Mouse (Mus musculus): ENCODE results near the gene Olfr1410. TPM values are rescaled to one million over a fixed set of nuclear protein-coding genes. Genes with fewer than 3 reads are reported as not detected.

Olfr1410 gene
- not detected in 2 replicates for polyA plus RNA-seq (2016; fragmentation: Nextera tagmentation; extraction: Ambion mirVana)

- DNase-seq (ENCODE audit: low spot score) = no peak
- H3K4me1 ChIP-seq = no peaks in the 10 kb centered on the region
- H3K27ac ChIP-seq (replicated peaks) = no peak within 1 kb of the TSS
- peaks cover 3% of the 10 kb centered on the region; the same call in 1 of the 2 replicates for H3K9me3 ChIP-seq (replicated peaks)
- WGBS = 96% methylated on average over 1 of the region's 1 CpGs
- H3K36me3 ChIP-seq = no peaks in the 10 kb centered on the region
- no peaks in the 10 kb centered on the region for H3K27me3 ChIP-seq (ENCODE audit: low read depth, poor library complexity, severe bottlenecking)
- no peak within 1 kb of the TSS for H3K4me3 ChIP-seq
Measured at GRCm38 (mm10) chr1:92605482-92605881, at the start of gene Olfr1410. Olfr1410 (plus strand) TSS chr1:92605782.

DNA sequence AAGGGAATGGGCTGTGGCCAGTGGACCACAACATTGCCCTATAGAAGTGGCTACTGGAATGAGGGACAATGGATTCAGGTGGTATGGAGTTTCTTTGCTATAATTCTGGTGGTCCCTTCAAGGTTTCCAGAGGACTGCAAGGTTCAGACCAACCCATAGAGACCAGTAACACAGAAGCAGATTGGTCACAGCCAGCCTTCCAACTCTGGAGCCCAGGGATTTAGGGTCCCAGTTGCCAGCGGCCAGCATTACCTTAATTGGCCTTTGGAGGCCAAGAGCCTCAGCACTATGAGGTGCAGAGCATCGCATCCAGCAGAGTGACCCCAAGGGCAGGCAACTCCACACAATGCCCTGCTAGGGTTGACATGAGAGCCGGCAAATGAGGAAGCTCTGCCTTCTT lies 34.6 kb upstream of the Olfr1410 start, which contains the start of gene Olfr1413:
Gene Olfr1413 (plus strand): TSS at position 301 of the 400 bp plus-strand sequence.
- 89% methylated on average over 3 of the region's 3 CpGs for WGBS
- H3K27ac ChIP-seq (replicated peaks) = no peak within 1 kb of the TSS
- DNase-seq (ENCODE audit: low spot score) = no peak
- H3K4me1 ChIP-seq = no peaks in the 10 kb centered on the region
- H3K36me3 ChIP-seq = no peaks in the 10 kb centered on the region
- no peaks in the 10 kb centered on the region for H3K9me3 ChIP-seq (replicated peaks)
- H3K27me3 ChIP-seq (ENCODE audit: low read depth, poor library complexity, severe bottlenecking) = no peaks in the 10 kb centered on the region
- H3K4me3 ChIP-seq = no peak within 1 kb of the TSS

DNA sequence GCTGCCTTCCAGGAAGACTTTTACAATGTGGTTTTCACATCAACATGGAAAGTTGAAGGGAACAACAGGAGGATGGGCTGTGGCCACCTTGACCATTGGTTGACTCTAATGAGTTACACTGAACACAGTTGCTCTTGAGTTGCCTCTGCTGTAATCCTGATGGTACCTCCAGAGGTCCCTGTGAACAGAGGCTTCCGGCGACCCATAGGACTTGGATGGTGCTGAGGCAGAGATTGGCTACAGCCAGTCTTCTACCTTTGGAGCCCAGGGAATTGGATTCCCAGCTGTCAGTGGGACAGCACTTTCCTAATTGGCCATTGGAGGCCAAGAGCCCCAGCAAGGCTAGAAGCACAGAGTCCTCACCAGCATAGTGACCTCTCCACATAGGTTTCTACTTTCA lies 20.1 kb upstream of the Olfr1410 start, which contains the start of gene Olfr1412:
Gene Olfr1412 (plus strand): TSS at position 301 of the 400 bp plus-strand sequence.
- H3K9me3 ChIP-seq (replicated peaks) = no peaks in the 10 kb centered on the region
- no peak within 1 kb of the TSS for H3K4me3 ChIP-seq
- no peak for DNase-seq (ENCODE audit: low spot score)
- WGBS = 92% methylated on average over 2 of the region's 2 CpGs
- no peaks in the 10 kb centered on the region for H3K36me3 ChIP-seq
- no peaks in the 10 kb centered on the region for H3K27me3 ChIP-seq (ENCODE audit: low read depth, poor library complexity, severe bottlenecking)
- no peak within 1 kb of the TSS for H3K27ac ChIP-seq (replicated peaks)
- H3K4me1 ChIP-seq = no peaks in the 10 kb centered on the region

GRCm38 (mm10) chr1:92594111-92594510 lies 11.5 kb upstream of the Olfr1410 start, which contains the start of gene Olfr1411:
Olfr1411 (plus strand) TSS chr1:92594411.
- Histone ChIP-seq H3K27ac (replicated peaks) (no peak within 1 kb of the TSS), H3K9me3 (replicated peaks) (no peaks in the 10 kb centered on the region), H3K27me3 (ENCODE audit: low read depth, poor library complexity, severe bottlenecking) (no peaks in the 10 kb centered on the region), H3K4me3 (no peak within 1 kb of the TSS), H3K4me1 (no peaks in the 10 kb centered on the region), H3K36me3 (no peaks in the 10 kb centered on the region)
- DNase-seq (ENCODE audit: low spot score) = no peak

- WGBS = 94% methylated on average over 3 of the region's 3 CpGs
- Histone ChIP-seq H3K4me3 (no peak overlapping the region), H3K9me3 (replicated peaks) (no peaks in the 10 kb centered on the region), H3K27ac (replicated peaks) (no peak overlapping the region), H3K36me3 (no peaks in the 10 kb centered on the region), H3K27me3 (ENCODE audit: low read depth, poor library complexity, severe bottlenecking) (no peaks in the 10 kb centered on the region), H3K4me1 (no peaks in the 10 kb centered on the region)
- no peak for DNase-seq (ENCODE audit: low spot score)
Measured at GRCm38 (mm10) chr1:92596019-92596418, 9.6 kb upstream of the Olfr1410 start.

DNA sequence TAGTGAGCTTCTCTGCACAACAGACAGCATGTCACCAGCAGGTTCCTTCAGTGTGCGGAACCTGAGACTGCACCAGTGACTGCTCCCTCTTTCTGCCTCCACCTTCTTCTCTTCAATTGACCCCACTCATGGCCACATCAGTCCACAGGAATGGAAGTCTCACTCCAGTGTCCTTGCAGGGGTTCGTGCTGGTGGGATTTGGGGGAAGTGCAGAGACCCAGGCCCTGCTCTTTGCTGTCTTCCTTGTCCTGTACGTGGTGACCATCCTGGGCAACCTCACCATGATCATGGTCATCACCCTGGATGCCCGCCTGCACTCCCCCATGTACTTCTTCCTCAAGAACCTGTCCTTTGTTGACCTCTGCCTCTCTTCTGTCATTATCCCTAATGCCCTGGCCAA lies 2.1 kb downstream of the Olfr1410 start:
- no peak overlapping the region for H3K27ac ChIP-seq (replicated peaks)

DNA sequence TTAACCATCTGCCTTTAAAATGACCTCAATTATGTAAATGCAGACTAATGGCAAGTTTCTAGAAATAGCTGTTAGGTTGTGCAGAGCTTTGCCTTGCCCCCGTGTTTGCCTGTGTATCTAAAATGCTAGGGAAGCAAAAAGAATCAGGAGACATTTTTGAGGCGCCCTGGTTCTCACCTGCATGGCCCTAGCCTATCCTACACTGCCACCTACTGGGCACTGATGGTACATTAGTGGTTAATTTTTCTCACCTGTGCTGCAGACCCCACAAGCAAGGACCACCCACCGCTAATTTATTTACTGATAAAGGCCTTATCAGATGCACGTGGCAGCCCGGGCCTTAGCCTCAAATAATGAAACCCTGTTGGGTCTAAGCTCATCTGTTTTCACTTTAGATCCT lies 5.4 kb downstream of the Olfr1410 start:
- peaks cover 3% of the 10 kb centered on the region; the same call in 1 of the 2 replicates for H3K9me3 ChIP-seq (replicated peaks)
- peak; percentile 45 for DNase-seq (ENCODE audit: low spot score)
- H3K27me3 ChIP-seq (ENCODE audit: low read depth, poor library complexity, severe bottlenecking) = 0 out of 2 replicates have a peak, but pooled peaks cover 6% of the 10 kb centered on the region
- H3K36me3 ChIP-seq = no peaks in the 10 kb centered on the region
- H3K27ac ChIP-seq (replicated peaks) = no peak overlapping the region
- no peaks in the 10 kb centered on the region for H3K4me1 ChIP-seq
- H3K4me3 ChIP-seq = no peak overlapping the region
- 5% methylated on average over 5 of the region's 5 CpGs for WGBS

More for the DNA sequence above, 2.1 kb downstream of the Olfr1410 start:
- no peaks in the 10 kb centered on the region for H3K4me1 ChIP-seq
- peaks cover 3% of the 10 kb centered on the region; the same call in 1 of the 2 replicates for H3K9me3 ChIP-seq (replicated peaks)
- H3K4me3 ChIP-seq = no peak overlapping the region
- no peak for DNase-seq (ENCODE audit: low spot score)
- 78% methylated on average over 4 of the region's 4 CpGs for WGBS
- H3K27me3 ChIP-seq (ENCODE audit: low read depth, poor library complexity, severe bottlenecking) = 0 out of 2 replicates have a peak, but pooled peaks cover 6% of the 10 kb centered on the region
- H3K36me3 ChIP-seq = no peaks in the 10 kb centered on the region

GRCm38 (mm10) chr1:92613175-92613574 lies 7.6 kb downstream of the Olfr1410 start:
- Histone ChIP-seq H3K4me3 (no peak overlapping the region), H3K9me3 (replicated peaks) (peaks cover 3% of the 10 kb centered on the region; the same call in 1 of the 2 replicates), H3K27ac (replicated peaks) (no peak overlapping the region), H3K27me3 (ENCODE audit: low read depth, poor library complexity, severe bottlenecking) (0 out of 2 replicates have a peak, but pooled peaks cover 6% of the 10 kb centered on the region), H3K36me3 (no peaks in the 10 kb centered on the region), H3K4me1 (no peaks in the 10 kb centered on the region)
- 56% methylated on average over 4 of the region's 4 CpGs for WGBS
- DNase-seq (ENCODE audit: low spot score) = no peak

- Histone ChIP-seq H3K4me3 (no peak overlapping the region), H3K9me3 (replicated peaks) (peaks cover 3% of the 10 kb centered on the region; the same call in 1 of the 2 replicates), H3K27ac (replicated peaks) (no peak overlapping the region), H3K4me1 (no peaks in the 10 kb centered on the region), H3K36me3 (no peaks in the 10 kb centered on the region), H3K27me3 (ENCODE audit: low read depth, poor library complexity, severe bottlenecking) (0 out of 2 replicates have a peak, but pooled peaks cover 6% of the 10 kb centered on the region)
- 15% methylated on average over 1 of the region's 1 CpGs for WGBS
- DNase-seq (ENCODE audit: low spot score) = no peak
Measured at GRCm38 (mm10) chr1:92614516-92614915, 8.9 kb downstream of the Olfr1410 start.

DNA sequence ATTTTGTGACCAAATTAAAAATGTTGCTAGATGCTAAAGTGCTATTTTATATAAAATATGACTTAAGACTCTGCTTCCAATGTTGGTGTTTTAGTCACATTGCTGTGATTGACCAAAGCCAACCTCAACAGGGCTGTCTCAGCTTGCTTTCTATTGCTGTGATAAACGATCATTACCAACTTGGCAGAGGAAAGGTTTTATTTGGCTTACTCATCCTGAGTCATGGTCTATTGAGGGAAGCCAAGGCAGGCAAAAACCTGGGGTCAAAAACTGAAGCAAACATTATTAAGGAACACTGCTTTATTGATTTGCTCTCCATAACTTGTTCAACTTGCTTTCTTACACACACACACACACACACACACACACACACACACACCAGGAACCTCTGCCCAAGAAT lies 10.5 kb downstream of the Olfr1410 start:
- Histone ChIP-seq H3K27ac (replicated peaks) (no peak overlapping the region), H3K27me3 (ENCODE audit: low read depth, poor library complexity, severe bottlenecking) (0 out of 2 replicates have a peak, but pooled peaks cover 6% of the 10 kb centered on the region), H3K36me3 (no peaks in the 10 kb centered on the region), H3K4me1 (no peaks in the 10 kb centered on the region), H3K9me3 (replicated peaks) (no peaks in the 10 kb centered on the region), H3K4me3 (no peak overlapping the region)
- 81% methylated on average over 1 of the region's 1 CpGs for WGBS
- DNase-seq (ENCODE audit: low spot score) = no peak

GRCm38 (mm10) chr1:92617488-92617887 lies 11.9 kb downstream of the Olfr1410 start, which contains the start of gene Olfr12:
Olfr12 (plus strand) TSS chr1:92617788.
- Histone ChIP-seq H3K36me3 (no peaks in the 10 kb centered on the region), H3K27ac (replicated peaks) (no peak within 1 kb of the TSS), H3K4me3 (no peak within 1 kb of the TSS), H3K27me3 (ENCODE audit: low read depth, poor library complexity, severe bottlenecking) (no peaks in the 10 kb centered on the region), H3K4me1 (no peaks in the 10 kb centered on the region), H3K9me3 (replicated peaks) (no peaks in the 10 kb centered on the region)
- peak; percentile 8 for DNase-seq (ENCODE audit: low spot score)
- 71% methylated on average over 2 of the region's 2 CpGs for WGBS

DNA sequence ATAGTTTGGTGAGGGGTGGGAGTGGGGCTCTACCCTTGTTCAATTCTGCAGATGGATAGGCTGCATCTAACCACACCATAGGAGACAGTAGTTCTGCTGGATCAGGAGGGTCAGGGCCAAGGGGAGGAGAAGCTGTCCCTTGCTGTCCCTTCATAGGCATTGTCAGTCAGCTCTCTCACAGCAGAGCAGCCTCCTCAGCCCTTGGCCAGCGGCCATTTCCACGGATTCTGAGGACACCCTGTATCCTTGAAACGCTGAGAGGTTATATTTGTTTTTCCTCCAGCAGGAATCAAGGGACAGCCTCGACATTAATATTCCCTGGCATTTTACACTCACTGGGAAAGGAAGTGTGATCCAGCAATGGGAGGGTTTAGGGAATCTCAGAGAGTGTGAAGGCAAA lies 12.8 kb downstream of the Olfr1410 start:
- no peaks in the 10 kb centered on the region for H3K36me3 ChIP-seq
- no peaks in the 10 kb centered on the region for H3K9me3 ChIP-seq (replicated peaks)
- no peaks in the 10 kb centered on the region for H3K4me1 ChIP-seq
- DNase-seq (ENCODE audit: low spot score) = no peak
- H3K4me3 ChIP-seq = no peak overlapping the region
- 71% methylated on average over 4 of the region's 4 CpGs for WGBS
- H3K27me3 ChIP-seq (ENCODE audit: low read depth, poor library complexity, severe bottlenecking) = no peaks in the 10 kb centered on the region
- H3K27ac ChIP-seq (replicated peaks) = no peak overlapping the region

DNA sequence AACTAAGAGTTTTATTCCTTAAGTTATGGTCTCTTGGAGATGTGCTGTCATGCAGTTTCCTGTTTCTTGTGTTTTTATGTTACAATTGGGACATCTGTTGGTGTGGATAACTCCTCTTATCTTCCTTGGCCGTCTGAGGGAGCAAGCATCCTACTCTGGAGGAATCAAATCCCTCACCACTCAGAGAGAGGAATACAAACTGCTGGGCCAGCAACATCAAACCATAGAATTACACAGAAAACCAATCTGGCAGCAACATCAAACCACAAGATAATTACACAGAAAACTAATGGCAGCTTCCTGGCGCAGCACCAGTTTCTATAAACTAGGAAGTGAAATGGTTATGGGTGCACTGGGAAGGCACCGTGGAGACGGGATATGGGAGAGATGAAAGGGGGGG lies 22.6 kb downstream of the Olfr1410 start:
- Histone ChIP-seq H3K9me3 (replicated peaks) (no peaks in the 10 kb centered on the region), H3K36me3 (no peaks in the 10 kb centered on the region), H3K27me3 (ENCODE audit: low read depth, poor library complexity, severe bottlenecking) (no peaks in the 10 kb centered on the region), H3K4me3 (no peak overlapping the region), H3K4me1 (no peaks in the 10 kb centered on the region), H3K27ac (replicated peaks) (no peak overlapping the region)
- WGBS = 82% methylated on average over 4 of the region's 4 CpGs
- no peak for DNase-seq (ENCODE audit: low spot score)

Data from midbrain, embryonic 10.5 days (tissue).